Mouse (Mus musculus): ENCODE results near the gene Gm10273.
"Not testable (repeated sequence)": the region's sequence is repeated elsewhere in the genome, so short reads cannot be mapped to it uniquely, and the experiment has no call there.

Gene Gm10273

GRCm38 (mm10) chr10:59395461-59395860, at the start of gene Gm10273:
Gene Gm10273, plus strand, starts transcription at chr10:59395632.
- DNase-seq = not testable (repeated sequence)

DNA sequence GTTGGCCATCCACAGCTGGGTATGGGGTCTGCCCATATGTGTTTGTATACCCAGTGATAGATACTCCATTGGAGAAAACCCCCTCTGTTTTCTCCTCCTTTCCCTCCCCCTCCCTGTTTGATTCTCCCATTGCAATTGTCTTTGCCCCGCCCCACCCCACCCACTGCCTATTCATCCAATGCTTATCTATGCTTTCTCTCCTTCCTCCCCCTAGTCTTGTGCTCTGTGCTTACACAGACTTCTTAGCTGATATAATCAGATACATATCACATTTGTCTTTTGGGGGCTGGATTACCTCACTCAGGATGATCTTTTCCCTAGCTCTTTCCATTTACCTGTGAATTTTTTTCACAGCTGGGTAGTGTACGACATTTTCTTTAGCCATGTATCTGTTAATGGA, 48.9 kb upstream of the Gm10273 start:
- DNase-seq = no peak

DNA sequence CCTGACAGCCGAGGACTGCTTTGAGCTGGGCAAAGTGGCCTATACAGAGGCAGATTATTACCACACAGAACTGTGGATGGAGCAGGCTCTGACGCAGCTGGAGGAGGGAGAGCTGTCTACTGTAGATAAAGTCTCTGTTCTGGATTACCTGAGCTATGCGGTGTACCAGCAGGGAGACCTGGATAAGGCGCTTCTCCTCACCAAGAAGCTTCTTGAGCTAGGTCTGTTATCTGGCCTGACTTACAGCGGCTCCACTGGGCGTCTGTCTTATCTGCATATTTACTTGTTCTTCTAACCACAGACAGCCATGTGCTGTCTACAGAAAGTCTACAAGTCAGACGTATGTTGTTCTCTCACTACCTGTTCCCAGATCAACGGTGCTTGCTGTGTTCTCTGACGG, 47.2 kb upstream of the Gm10273 start:
- DNase-seq = no peak

DNA sequence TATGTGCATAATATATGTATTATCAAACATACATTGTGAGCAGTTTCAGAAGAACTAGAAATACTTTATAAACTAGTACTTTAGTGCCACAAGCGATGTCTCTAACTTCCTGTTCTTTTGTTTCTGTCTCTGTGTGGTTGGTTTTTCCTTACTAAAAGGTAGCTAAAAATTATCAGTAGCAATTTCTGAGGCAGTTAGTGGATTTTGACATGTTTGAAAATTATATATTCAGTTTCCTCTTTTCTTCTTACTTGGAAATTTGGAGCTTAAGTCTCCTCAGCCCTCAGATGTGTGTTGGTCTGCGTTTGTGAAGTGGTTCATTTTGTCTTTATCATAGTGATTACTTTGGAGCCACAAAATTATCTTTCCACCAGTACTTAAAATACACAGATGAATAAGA, 45.9 kb upstream of the Gm10273 start:
- DNase-seq = no peak

DNA sequence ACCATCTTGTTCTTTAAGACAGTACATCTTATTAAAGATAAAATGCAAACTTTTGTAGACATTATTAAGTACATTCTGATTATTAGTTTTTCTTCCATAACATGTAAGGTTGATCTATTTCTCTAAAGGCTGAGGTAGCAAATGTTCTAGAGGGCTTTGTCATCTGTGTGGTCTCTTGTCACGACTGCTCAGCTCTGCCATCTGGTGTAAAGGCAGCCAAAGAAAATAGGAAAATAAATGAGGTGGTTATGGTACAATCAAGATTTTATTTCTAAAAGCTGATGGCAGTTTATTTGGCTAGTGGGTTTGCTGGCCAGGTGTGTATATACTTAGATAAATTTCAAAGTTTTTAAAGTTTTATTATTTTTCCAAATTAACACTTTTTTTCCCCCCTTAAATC, 42.4 kb upstream of the Gm10273 start:
- DNase-seq = no peak

DNA sequence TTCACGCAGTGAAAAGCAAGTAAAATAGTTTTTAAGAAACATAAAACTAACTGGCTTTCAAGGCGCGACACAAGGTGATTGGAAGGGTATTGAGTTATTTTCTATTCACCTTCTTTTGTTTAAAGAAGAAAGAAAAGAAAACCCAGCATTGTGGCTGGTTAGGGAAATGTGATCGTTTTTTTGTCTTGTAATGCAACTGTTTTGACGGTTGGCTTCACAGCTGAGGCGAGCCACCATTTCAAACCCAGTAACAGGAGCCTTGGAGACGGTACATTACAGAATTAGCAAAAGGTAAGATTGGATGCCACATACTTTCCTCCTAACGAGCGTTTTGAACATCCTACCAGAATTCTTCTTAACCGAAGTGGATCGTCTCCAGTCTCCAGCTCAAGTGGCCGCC, 41.3 kb upstream of the Gm10273 start:
- no peak for DNase-seq

GRCm38 (mm10) chr10:59355020-59355419, 40.4 kb upstream of the Gm10273 start:
- no peak for DNase-seq

DNA sequence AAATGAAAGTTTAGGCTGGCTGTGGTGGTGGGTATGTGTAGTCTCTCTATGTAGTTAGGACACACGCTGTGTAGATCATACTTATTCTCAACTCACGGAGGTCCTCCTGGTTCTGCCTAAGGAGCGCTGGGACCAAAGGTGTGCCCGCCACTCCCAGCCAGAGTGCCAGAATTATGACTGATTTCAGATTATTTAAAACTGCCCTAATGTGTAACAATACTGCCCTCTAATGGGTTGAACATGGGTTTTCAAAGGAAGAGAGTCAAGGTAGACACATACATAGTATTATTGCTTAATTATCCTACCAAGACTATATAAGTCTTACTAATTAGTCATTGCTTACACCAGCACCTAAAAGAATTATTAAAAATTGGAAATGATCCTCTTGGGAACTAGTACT, 36.7 kb upstream of the Gm10273 start:
- no peak for DNase-seq

GRCm38 (mm10) chr10:59363208-59363607, 32.2 kb upstream of the Gm10273 start:
- no peak for DNase-seq

GRCm38 (mm10) chr10:59364551-59364950, 30.9 kb upstream of the Gm10273 start:
- DNase-seq = peak; percentile 30 to 41

GRCm38 (mm10) chr10:59365804-59366589, 29.4 kb upstream of the Gm10273 start:
- DNase-seq = no peak

DNA sequence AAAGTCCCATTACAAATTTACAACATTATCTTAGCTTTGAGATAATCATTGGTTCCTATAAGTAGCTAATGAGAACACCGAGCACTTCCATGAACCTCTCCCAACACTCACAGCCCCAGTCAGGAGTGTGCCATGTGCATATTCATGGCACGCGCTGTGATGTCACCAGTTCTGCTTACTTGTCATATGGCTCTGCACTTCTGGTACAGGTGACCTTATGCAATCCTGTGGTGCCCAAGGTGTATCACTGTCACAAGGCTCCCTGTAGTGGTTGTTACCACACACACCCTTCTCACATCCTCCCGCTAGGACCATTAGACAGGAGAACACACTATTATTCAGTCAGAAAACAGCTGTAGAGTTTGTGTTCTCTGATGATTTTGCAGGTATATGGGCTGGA, 28.7 kb upstream of the Gm10273 start:
- DNase-seq = no peak

GRCm38 (mm10) chr10:59367206-59367605, 28.2 kb upstream of the Gm10273 start:
- DNase-seq = no peak

GRCm38 (mm10) chr10:59368729-59369128, 26.7 kb upstream of the Gm10273 start:
- no peak for DNase-seq

DNA sequence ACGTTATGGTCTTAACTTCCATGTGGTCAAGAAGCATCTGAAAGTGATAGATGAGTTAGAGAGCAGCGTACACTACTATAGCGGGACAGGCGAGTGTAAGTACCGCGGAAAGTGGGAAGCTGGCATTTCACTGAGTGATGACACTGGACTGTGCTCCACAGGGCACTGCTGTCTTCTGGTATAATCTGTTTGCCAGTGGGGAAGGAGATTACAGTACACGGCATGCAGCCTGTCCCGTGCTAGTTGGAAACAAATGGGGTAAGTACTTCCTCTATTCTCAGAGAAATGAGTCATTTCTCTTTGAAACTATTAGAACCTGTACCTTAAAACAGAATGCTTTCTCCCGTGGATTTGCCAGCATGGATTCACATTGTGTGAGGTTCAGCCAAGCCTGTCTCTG, 26.0 kb upstream of the Gm10273 start:
- no peak for DNase-seq

DNA sequence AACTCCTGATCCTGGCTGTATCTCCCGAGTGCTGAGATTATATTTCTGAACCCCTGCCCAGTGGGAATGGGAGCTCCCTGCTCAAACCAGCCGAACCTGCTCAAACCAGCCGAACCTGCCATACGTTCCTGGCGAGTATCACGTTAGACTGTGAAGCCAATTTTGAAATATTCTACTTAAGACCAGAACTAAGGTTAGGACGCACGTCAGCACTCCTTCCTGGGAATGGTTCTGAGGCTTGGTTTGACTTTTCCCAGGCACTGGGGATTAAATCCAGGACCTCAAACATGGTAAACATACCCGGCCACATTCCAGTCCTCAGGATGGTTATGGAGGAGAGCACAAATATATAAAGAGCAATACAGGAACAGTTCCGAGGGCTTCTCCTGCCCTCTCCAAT, 17.5 kb upstream of the Gm10273 start:
- DNase-seq = peak; percentile 23 to 47

DNA sequence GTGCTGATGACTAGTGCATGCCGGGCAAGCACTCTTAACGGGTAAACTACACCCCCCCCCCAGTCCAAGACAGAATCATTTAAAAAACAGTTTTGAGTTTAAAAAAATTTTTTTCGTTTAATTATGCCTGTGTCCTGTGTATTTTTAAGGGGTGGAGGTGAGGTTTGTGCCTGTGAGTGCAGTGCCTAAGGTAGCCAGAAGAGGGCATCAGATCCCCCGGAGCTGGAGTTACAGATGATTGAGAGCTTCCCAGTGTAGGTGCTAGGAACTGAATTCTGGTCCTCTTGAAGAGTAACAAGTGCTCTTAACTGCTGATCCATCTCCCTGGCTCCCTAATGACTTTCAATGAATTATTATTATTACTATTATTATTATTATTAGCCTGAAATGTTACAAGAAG, 16.7 kb upstream of the Gm10273 start:
- no peak for DNase-seq

GRCm38 (mm10) chr10:59379927-59380326, 15.5 kb upstream of the Gm10273 start:
- DNase-seq = no peak

DNA sequence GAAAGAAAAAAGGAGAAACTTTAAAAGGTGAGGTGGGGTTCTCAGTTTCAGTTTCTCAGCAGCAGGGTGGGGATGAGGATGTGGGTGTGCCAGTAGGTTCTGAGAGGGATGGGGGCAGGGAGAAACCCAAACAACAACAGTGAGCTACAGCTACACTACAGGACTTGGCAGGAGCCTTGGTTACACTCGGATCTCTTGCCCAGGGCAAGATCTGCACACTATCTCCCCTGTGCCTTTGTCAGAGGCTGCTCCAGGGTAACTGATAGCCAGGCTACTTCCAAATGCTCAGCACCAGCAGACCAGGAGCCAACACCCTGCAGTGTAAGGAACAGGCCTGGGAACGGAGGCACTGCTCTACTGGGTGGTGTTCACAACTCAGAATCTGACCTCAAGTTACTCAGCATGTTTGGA, 15.0 kb upstream of the Gm10273 start:
- DNase-seq = no peak

GRCm38 (mm10) chr10:59381563-59381962, 13.9 kb upstream of the Gm10273 start:
- DNase-seq = not testable (repeated sequence)

- no peak for DNase-seq
These were observed 8.5 kb upstream of the Gm10273 start for GRCm38 (mm10) chr10:59386951-59387350.

DNA sequence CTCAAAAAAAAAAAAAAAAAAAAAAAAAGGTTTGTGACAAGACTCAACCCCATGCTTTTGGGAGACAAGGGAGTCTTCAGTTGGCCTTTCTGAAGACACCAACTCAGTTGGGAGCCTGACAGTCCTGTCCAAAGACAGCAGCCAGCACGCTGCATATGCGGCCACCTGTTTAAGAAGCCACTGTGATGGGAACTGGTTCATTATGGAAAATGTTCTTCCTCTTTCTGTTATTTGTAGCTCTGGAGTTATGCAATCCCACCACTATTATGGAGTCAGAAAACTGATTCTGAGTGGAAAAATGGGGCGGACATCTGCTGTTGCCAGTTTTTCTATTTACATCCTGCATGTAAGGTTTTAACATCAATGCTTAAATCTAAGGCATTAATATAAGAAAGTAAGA, 5.8 kb upstream of the Gm10273 start:
- DNase-seq = no peak

DNA sequence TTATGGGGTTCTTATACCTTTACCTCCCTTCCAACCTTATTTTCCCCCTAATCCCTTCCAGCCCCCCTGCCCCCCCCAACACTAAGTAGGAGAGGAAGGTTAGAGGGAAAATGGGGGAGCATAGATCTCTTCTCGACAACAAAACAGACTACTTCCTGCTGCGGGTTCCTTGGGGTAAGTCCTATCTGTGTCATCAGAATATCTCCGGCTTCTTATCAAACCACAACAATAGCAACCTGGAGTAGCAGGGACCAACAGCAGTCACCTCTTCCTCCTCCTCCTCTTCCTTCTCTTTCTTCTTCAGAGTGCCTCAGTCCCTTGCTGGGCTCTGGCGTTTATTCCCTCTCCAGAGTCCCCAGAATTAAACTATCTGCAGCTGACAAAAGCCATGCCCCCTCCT, 3.5 kb upstream of the Gm10273 start:
- DNase-seq = no peak

- no peak for DNase-seq
These were observed 7.7 kb downstream of the Gm10273 start, which contains the start of gene Pla2g12b for GRCm38 (mm10) chr10:59402899-59403792. Gene Pla2g12b, plus strand, starts transcription at chr10:59403660.

Data from lung, postnatal 4 days (tissue).